Mouse (Mus musculus) limb, embryonic 15.5 days (tissue): ENCODE data around the gene Lmntd1. TPM values are rescaled to one million over a fixed set of nuclear protein-coding genes. Genes with fewer than 3 reads are reported as not detected.

ENCODE experiments used
- ATAC-seq: fragments of 200-750 bp; cut with Nextera tagmentation; 2 replicates; pipeline ENCODE4 v1.8.0; 2017; ENCODE audit warnings: low read depth, moderate TSS enrichment; ENCODE audit not compliant: insufficient number of reproducible peaks, low FRiP score, low TSS enrichment
- H3K27ac ChIP-seq: fragments of 300-500 bp; sonication (generic); 2 replicates; pipeline ENCODE4 v1.5.1; 2015; ENCODE audit warnings: moderate library complexity, mild to moderate bottlenecking, inconsistent platforms
- H3K27me3 ChIP-seq: fragments of 300-500 bp; sonication (generic); 2 replicates; pipeline ENCODE4 v1.6.1; 2015; ENCODE audit warnings: inconsistent platforms
- H3K36me3 ChIP-seq: fragments of 300-500 bp; sonication (generic); 2 replicates; pipeline ENCODE4 v1.6.1; 2015; ENCODE audit warnings: inconsistent platforms
- H3K4me1 ChIP-seq: fragments of 300-500 bp; sonication (generic); 2 replicates; pipeline ENCODE4 v1.6.1; 2015; ENCODE audit warnings: inconsistent platforms
- H3K4me2 ChIP-seq: fragments of 300-500 bp; sonication (generic); 2 replicates; pipeline ENCODE4 v1.6.1; 2015; ENCODE audit warnings: mild to moderate bottlenecking, inconsistent platforms
- H3K4me3 ChIP-seq: fragments of 300-500 bp; sonication (generic); 2 replicates; pipeline ENCODE4 v1.5.1; 2015; ENCODE audit warnings: mild to moderate bottlenecking, inconsistent platforms
- H3K9ac ChIP-seq: fragments of 300-500 bp; sonication (generic); 2 replicates; pipeline ENCODE4 v1.6.1; 2015; ENCODE audit warnings: inconsistent platforms
- H3K9me3 ChIP-seq: fragments of 300-500 bp; sonication (generic); 2 replicates; pipeline ENCODE4 v1.6.1; 2016; ENCODE audit warnings: inconsistent platforms
- WGBS: fragments of 180-500 bp; shearing (Covaris S2); methylation state at CpG from one replicate; pipeline ENCODE4 v1.1.7; 2015; 5-methylcytosine and 5-hydroxymethylcytosine counted together
- polyA plus RNA-seq: library from polyadenylated mRNA; unstranded; fragments of >200 nt; fragmentation: Nextera tagmentation; extraction: Ambion mirVana; gene quantifications from 2 replicates; pipeline ENCODE4 v1.2.1, GENCODE M21; 2015

Lmntd1 gene
- polyA plus RNA-seq, 1 experiment from 2014 or later: 0.86 TPM

DNA sequence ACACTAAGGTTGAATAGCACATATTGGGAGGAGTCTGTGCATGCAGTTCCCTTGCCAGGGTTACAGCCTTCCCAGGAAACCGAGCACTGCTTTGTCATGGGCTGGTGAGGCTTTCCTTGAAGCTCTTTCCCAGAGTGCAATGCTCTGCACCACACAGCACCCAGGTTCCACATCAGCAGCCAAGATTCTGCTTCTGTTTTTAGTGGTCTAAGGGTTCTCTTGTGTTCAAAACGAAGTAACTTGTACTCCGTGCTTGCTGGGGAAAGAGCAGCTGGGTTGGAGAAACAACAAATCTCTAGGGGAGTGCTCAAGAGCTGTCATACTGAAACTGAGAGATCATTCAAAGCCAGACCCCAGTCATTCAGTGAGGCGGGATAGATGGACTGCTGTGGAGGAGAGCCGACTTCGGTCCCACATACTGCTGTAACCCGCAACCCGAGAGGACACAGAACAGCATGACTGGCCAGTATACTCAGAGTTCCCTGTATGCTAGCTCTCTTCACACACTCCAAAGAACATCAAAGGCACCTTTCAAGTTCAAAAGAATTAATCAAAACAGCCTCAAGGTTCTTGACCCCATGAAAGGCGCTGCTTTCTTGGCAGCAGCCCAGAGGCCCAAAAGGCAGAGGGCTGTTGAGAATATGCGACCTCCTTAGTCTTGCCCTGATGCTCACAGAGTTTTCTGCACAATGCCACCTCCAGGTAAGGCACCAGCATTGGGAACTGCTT, 35.5 kb downstream of the Lmntd1 start:
- no peaks in the 10 kb centered on the region for H3K9me3 ChIP-seq
- peaks cover 13% of the 10 kb centered on the region for H3K4me1 ChIP-seq
- no peak overlapping the region for H3K4me3 ChIP-seq
- WGBS: 27% methylated on average over 10 of the region's 10 CpGs
- no peaks in the 10 kb centered on the region for H3K27me3 ChIP-seq
- H3K27ac ChIP-seq: 0 out of 2 replicates have a peak overlapping the region, but pooled peaks have one; percentile 1
- no peaks in the 10 kb centered on the region for H3K36me3 ChIP-seq
- ATAC-seq: no peak
- no peak overlapping the region for H3K9ac ChIP-seq
- H3K4me2 ChIP-seq: no peak overlapping the region

DNA sequence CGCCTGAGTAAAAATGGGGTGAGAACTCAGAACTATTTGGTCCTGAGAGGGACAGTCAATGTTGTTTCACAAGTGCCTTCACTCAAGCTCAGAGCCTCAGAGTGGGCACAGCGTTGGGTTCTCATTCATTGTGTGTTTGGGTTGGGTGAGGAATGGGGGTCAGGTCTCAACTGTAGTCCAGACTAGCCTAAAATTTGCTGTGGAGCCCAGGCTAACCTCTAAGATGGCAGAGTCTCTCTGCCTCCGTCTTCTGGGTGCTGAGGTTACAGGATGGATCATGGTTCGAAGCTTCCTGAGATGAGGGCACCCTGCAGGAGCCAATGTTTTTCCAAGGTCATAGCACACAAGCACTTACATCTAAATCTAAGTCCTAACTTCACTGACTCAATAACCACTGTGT, 37.4 kb downstream of the Lmntd1 start:
- Histone ChIP-seq H3K27ac (no peak overlapping the region), H3K4me3 (no peak overlapping the region), H3K27me3 (no peaks in the 10 kb centered on the region), H3K9me3 (no peaks in the 10 kb centered on the region), H3K4me1 (peaks cover 14% of the 10 kb centered on the region), H3K36me3 (no peaks in the 10 kb centered on the region), H3K9ac (no peak overlapping the region), H3K4me2 (no peak overlapping the region)
- no peak for ATAC-seq
- WGBS: 97% methylated on average over 4 of the region's 4 CpGs

DNA sequence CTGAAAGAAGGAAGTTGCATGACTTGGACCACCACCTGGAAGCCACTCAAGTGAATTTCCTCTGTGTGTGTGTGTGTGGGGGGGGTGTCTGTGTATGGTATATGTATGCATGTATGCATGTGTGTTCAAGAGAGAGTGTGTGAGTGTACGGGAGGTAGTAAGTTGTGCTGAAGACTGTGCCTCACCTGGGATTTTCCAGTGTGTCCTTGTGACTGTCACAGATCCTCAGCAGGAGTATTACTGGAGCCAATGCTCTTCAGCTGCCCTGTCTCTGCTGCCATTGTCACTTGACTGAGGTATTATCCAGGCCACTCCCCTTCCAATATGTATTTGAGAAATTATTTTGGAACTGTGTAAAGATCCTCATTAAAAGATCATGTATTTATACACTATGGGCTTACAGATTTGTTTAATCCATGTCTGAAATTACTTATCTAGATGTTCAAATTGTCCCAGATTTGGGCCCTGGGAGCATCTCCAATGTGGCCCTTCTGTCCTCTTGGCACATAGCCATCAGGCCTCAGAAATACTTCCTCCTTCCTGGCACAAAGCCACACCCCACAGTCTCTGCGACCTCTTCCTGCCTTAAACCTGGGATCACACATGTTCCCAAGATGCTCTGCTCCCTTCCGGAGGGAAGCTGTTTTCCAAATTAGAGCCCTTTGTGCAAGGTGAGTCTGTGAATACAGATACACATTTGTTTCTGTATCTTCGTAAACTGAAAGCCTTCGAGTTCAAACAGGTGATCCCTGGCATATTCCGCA, 40.7 kb downstream of the Lmntd1 start:
- 77% methylated on average over 6 of the region's 6 CpGs for WGBS
- Histone ChIP-seq H3K27me3 (no peaks in the 10 kb centered on the region), H3K4me2 (no peak overlapping the region), H3K4me1 (peaks cover 9% of the 10 kb centered on the region), H3K4me3 (no peak overlapping the region), H3K36me3 (no peaks in the 10 kb centered on the region), H3K27ac (no peak overlapping the region), H3K9me3 (no peaks in the 10 kb centered on the region), H3K9ac (no peak overlapping the region)
- ATAC-seq: no peak

DNA sequence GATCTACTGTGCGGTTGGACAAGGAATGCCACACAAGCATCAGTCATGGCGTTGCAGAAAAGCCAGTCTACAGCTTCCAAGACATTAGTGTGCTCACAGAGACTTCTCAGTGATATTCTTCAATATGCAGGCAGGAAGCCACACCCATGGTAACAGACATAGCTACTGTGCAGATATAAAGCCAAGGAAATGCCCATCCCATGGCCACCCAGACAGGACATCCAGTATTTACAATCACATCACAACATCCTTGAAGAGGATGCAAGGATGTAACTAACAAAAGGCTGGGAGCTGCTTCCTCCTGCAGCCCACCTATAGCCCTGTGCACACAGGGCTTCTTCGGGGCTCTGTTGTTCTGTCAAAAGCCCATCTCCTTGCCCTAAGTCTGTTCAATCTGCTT, 45.4 kb downstream of the Lmntd1 start:
- no peak overlapping the region for H3K9ac ChIP-seq
- no peak overlapping the region for H3K27ac ChIP-seq
- H3K4me3 ChIP-seq: no peak overlapping the region
- peaks cover 7% of the 10 kb centered on the region; the same call in 1 of the 2 replicates for H3K4me1 ChIP-seq
- 84% methylated on average over 3 of the region's 3 CpGs for WGBS
- H3K4me2 ChIP-seq: no peak overlapping the region
- ATAC-seq: no peak
- no peaks in the 10 kb centered on the region for H3K27me3 ChIP-seq
- no peaks in the 10 kb centered on the region for H3K9me3 ChIP-seq
- H3K36me3 ChIP-seq: no peaks in the 10 kb centered on the region

DNA sequence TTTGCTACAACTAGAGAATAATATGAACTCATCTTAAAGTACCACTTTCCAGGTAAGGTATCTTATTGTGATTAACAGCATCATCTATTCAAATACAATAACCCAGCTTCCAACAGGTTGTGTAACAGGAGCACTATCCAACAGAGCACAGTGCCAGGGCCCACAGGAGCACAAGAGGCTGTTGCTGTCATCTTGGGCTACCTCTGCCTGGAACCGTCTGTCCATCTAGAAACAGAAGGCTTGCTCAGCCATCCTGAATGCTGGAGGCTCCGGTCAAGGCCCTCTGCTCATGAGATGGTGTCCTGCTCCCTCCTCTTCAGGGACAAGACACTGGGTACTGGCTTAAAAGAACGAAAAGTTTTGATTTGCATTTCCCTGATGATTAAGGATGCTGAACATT, 46.3 kb downstream of the Lmntd1 start:
- no peak for ATAC-seq
- Histone ChIP-seq H3K9me3 (no peaks in the 10 kb centered on the region), H3K27me3 (no peaks in the 10 kb centered on the region), H3K4me1 (peaks cover 5% of the 10 kb centered on the region; the same call in 1 of the 2 replicates), H3K4me3 (no peak overlapping the region), H3K9ac (no peak overlapping the region), H3K36me3 (no peaks in the 10 kb centered on the region), H3K4me2 (no peak overlapping the region), H3K27ac (no peak overlapping the region)
- 93% methylated on average over 3 of the region's 3 CpGs for WGBS

DNA sequence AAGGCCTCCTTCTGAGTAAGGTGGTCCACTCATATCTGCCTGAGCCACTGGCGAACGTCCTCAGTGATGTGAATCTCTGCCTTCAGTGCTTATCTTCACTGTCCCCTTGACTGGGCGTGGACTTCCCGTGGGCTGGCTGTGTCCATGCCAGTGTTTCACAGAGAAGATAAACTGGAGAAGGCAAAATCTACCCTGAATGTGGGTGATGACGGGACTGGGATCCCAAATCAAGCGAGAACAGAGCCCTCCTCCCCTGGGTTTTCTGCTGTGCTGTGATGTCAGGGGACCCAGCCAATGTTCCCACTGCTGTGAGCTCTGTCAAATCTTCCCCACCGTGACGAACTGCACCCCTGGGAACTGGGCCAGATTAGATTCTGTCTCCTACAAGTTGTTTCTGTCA, 46.8 kb downstream of the Lmntd1 start:
- 74% methylated on average over 8 of the region's 8 CpGs for WGBS
- no peak for ATAC-seq

DNA sequence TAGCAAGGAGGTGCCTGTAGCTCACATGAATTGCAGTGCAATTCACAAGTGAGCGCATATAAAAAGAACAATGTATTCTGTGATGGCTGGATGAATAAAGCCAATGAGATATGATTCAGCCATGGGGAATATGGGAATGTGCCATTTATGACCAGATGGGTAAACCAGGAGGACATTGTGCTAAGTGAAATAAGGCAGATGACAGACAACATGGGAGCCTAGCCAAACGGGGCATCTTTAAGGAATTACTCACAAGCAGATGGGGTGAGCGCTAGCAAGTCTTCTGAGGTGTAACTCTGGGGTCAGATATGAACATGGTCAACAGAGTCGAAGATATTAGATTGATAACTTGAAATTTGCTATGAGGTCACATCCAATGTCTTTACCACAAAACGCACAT, 48.5 kb downstream of the Lmntd1 start:
- H3K36me3 ChIP-seq: no peaks in the 10 kb centered on the region
- peaks cover 5% of the 10 kb centered on the region; the same call in 1 of the 2 replicates for H3K4me1 ChIP-seq
- H3K4me3 ChIP-seq: no peak overlapping the region
- H3K27me3 ChIP-seq: no peaks in the 10 kb centered on the region
- no peak for ATAC-seq
- H3K4me2 ChIP-seq: no peak overlapping the region
- H3K27ac ChIP-seq: no peak overlapping the region
- H3K9ac ChIP-seq: no peak overlapping the region
- 92% methylated on average over 5 of the region's 5 CpGs for WGBS
- no peaks in the 10 kb centered on the region for H3K9me3 ChIP-seq

More for the DNA sequence above, 46.8 kb downstream of the Lmntd1 start:
- peaks cover 5% of the 10 kb centered on the region; the same call in 1 of the 2 replicates for H3K4me1 ChIP-seq
- H3K27ac ChIP-seq: no peak overlapping the region
- H3K36me3 ChIP-seq: no peaks in the 10 kb centered on the region
- H3K4me3 ChIP-seq: no peak overlapping the region
- no peaks in the 10 kb centered on the region for H3K27me3 ChIP-seq
- no peak overlapping the region for H3K4me2 ChIP-seq
- H3K9me3 ChIP-seq: no peaks in the 10 kb centered on the region
- H3K9ac ChIP-seq: no peak overlapping the region

DNA sequence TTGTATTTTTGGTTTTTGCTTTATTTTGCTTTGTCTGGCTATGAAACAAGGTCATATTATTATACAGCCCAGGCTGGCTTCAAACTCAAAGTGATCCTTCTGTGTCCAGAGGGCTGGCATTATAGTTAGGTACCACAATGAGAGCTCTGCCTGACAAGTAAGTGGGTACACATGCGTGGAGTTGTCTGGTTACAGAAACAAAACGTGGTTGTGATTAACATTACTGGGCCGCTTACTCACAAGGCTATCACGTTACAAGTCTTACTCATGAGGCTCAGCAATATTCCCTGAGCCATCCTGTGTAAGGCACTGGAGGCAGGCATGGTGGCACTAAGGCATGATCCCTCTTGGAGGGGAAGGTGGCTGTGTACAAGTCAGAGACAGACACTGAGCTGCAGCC, 49.4 kb downstream of the Lmntd1 start:
- Histone ChIP-seq H3K27ac (no peak overlapping the region), H3K9me3 (no peaks in the 10 kb centered on the region), H3K9ac (no peak overlapping the region), H3K4me3 (no peak overlapping the region), H3K4me1 (peaks cover 5% of the 10 kb centered on the region; the same call in 1 of the 2 replicates), H3K27me3 (no peaks in the 10 kb centered on the region), H3K4me2 (no peak overlapping the region), H3K36me3 (no peaks in the 10 kb centered on the region)
- ATAC-seq: no peak
- WGBS: 26% methylated on average over 4 of the region's 4 CpGs

DNA sequence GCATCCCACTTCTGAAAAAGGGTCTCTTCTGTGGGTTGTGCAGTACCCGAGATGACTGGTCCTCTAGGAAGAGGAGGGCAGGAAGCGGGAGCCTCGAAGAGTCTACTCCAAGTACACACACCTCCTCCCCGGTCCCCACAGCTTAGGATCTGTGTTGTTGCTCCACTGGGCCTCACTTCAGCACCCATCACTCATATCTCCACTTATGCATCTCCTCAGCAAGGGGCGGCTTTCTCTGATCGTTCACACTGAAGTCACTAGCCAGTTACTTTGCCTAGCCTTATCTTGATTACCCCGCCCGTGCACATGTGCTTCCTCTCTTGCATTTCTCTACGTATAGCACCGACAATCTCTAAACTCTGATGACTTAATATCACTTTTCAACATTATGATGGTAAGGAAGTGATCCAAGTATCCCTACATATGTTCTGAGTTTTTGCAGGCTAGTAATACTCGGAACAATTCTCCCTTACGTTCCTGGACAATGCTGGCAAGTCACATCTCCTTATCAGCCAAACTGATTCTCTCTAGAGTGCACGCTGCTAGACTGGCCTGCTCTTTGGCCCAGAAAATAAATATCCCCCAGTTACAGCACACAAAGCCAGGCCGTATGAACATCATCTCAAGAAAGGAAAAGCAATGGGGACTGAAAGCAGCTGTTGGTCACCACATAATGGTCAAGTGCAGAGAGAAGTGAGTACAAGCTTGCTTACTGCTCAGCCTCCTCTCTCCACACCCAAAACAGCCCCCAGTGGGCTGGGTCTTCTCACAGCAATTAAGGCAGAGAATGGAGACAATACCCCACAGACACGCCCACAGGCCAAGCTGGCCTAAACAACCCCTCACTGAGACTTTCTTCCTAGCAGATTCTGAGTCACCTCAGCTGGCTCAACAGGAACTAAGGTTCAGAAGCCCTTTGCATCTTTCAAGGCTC, 56.8 kb downstream of the Lmntd1 start:
- 0 out of 2 replicates have a peak, but pooled peaks have one; percentile 55 for ATAC-seq

DNA sequence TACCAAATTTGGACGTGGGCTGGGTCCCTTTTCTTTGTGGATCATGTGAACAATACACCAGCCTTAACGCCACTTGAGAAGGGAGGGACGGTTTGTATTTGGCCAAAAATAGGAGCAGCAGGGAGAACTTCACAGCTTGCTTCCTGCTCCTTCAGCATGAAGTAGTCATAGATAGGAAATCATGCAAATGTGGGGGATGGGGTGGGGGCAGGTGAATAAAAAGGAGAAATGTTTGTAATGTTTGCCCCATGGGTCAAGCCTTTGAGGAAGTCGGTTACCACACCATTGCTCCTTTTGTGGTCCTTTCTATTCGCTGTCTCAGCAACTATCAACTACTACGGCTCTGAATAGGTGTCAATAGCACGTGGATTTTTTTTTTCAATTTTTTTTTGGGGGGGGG, 60.9 kb downstream of the Lmntd1 start:
- Histone ChIP-seq H3K4me1 (no peaks in the 10 kb centered on the region), H3K4me3 (no peak overlapping the region), H3K4me2 (no peak overlapping the region), H3K9ac (no peak overlapping the region), H3K27ac (no peak overlapping the region), H3K27me3 (no peaks in the 10 kb centered on the region), H3K36me3 (no peaks in the 10 kb centered on the region), H3K9me3 (no peaks in the 10 kb centered on the region)
- no peak for ATAC-seq
- WGBS: 79% methylated on average over 7 of the region's 7 CpGs

More for the DNA sequence above, 56.8 kb downstream of the Lmntd1 start:
- H3K4me1 ChIP-seq: no peaks in the 10 kb centered on the region
- no peaks in the 10 kb centered on the region for H3K9me3 ChIP-seq
- H3K36me3 ChIP-seq: no peaks in the 10 kb centered on the region
- no peak overlapping the region for H3K27ac ChIP-seq
- no peaks in the 10 kb centered on the region for H3K27me3 ChIP-seq
- 74% methylated on average over 15 of the region's 15 CpGs for WGBS
- H3K9ac ChIP-seq: no peak overlapping the region
- no peak overlapping the region for H3K4me2 ChIP-seq
- H3K4me3 ChIP-seq: no peak overlapping the region

DNA sequence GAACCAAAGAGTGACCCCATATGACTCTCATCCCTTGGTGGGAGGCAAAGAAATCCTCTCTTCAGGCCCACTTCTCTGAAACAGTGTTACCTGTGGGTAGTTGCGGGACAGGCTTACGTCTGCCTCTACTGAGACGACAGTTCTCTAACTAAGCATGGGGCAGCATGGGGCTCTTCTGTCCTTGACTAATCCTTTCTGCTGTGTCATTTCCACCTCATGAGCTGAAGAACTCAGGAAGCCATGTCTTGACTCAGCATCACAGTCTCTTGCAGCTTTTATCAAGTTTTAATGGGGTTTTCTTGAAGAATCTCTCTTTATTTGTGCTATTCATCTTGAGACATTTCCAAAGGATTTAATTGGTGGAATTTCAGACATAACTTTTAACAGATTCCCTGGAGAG, 61.3 kb downstream of the Lmntd1 start:
- Histone ChIP-seq H3K4me3 (no peak overlapping the region), H3K36me3 (no peaks in the 10 kb centered on the region), H3K4me2 (no peak overlapping the region), H3K9me3 (no peaks in the 10 kb centered on the region), H3K27me3 (no peaks in the 10 kb centered on the region), H3K9ac (no peak overlapping the region), H3K27ac (no peak overlapping the region), H3K4me1 (no peaks in the 10 kb centered on the region)
- ATAC-seq: no peak
- 97% methylated on average over 3 of the region's 3 CpGs for WGBS
